Mouse (Mus musculus) hindbrain, embryonic 16.5 days (tissue): ENCODE data around the gene Smoc1. TPM values are rescaled to one million over a fixed set of nuclear protein-coding genes. Genes with fewer than 3 reads are reported as not detected.

Source experiments
- ATAC-seq: fragments of 200-750 bp; cut with Nextera tagmentation; 2 replicates; pipeline ENCODE4 v1.8.0; 2017; ENCODE audit warnings: moderate TSS enrichment, moderate library complexity
- H3K27ac ChIP-seq: fragments of 300-500 bp; sonication (generic); 2 replicates; pipeline ENCODE4 v1.5.1; 2014; ENCODE audit warnings: low read depth, mild to moderate bottlenecking, control low read depth, low read length, moderate library complexity
- H3K27me3 ChIP-seq: fragments of 300-500 bp; sonication (generic); replicated peaks from 2 replicates; pipeline ENCODE4 v1.6.1; 2014; ENCODE audit warnings: low read length; ENCODE audit not compliant: control insufficient read depth, insufficient read depth
- H3K36me3 ChIP-seq: fragments of 300-500 bp; sonication (generic); 2 replicates; pipeline ENCODE4 v1.6.1; 2014; ENCODE audit warnings: mild to moderate bottlenecking, low read length, moderate library complexity, mixed read lengths; ENCODE audit not compliant: control insufficient read depth, insufficient read depth
- H3K4me1 ChIP-seq: fragments of 300-500 bp; sonication (generic); 2 replicates; pipeline ENCODE4 v1.6.1; 2014; ENCODE audit warnings: low read depth, low read length; ENCODE audit not compliant: control insufficient read depth, insufficient read depth
- H3K4me2 ChIP-seq: fragments of 300-500 bp; sonication (generic); 2 replicates; pipeline ENCODE4 v1.6.1; 2014; ENCODE audit warnings: mild to moderate bottlenecking, low read length, control low read depth, moderate library complexity
- H3K4me3 ChIP-seq: fragments of 300-500 bp; sonication (generic); 2 replicates; pipeline ENCODE4 v1.5.1; 2014; ENCODE audit warnings: mild to moderate bottlenecking, low read length, control low read depth, moderate library complexity
- H3K9ac ChIP-seq: fragments of 300-500 bp; sonication (generic); 2 replicates; pipeline ENCODE4 v1.6.1; 2014; ENCODE audit warnings: low read depth, mild to moderate bottlenecking, control low read depth, low read length, moderate library complexity
- H3K9me3 ChIP-seq: fragments of 300-500 bp; sonication (generic); 2 replicates; pipeline ENCODE4 v1.6.1; 2014; ENCODE audit warnings: mild to moderate bottlenecking, low read length, moderate library complexity; ENCODE audit not compliant: control insufficient read depth
- WGBS: fragments of 180-500 bp; shearing (Covaris S2); extraction: QIAGEN DNeasy Blood & Tissue Kit; methylation state at CpG from one replicate; pipeline ENCODE4 v1.1.7; 2014; 5-methylcytosine and 5-hydroxymethylcytosine counted together
- polyA plus RNA-seq: library from polyadenylated mRNA; unstranded; fragments of >200 nt; fragmentation: Nextera tagmentation; extraction: Ambion mirVana; gene quantifications from 2 replicates; pipeline ENCODE4 v1.2.1, GENCODE M21; 2015

Smoc1 gene
- polyA plus RNA-seq, 1 experiment from 2014 or later: 34.3 TPM

DNA sequence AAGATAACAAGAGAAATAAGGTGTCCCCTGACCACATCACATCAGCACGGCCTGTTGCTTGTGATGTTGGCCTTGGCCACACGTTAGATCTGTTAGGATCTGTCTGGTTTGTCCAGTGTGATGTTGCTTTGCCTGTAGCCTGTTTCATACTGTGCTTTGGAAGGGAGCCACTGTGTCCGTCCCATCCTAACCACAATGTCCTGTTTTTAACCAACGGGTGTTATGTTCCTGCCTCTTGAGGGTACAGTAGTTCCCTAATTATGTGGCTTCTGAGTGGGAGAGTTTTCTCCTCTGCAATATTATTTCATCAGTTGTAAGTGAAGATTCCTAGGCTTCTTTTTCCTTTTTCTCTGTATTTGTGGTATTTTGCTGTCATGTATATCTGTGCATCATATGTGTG, 31.3 kb upstream of the Smoc1 start:
- peaks cover 7% of the 10 kb centered on the region for H3K4me1 ChIP-seq
- no peaks in the 10 kb centered on the region for H3K36me3 ChIP-seq
- no peak overlapping the region for H3K9ac ChIP-seq
- H3K27me3 ChIP-seq: peaks cover 3% of the 10 kb centered on the region; the same call in 1 of the 2 replicates
- H3K4me3 ChIP-seq: no peak overlapping the region
- no peak overlapping the region for H3K27ac ChIP-seq
- no peak overlapping the region for H3K4me2 ChIP-seq
- no peaks in the 10 kb centered on the region for H3K9me3 ChIP-seq
- no peak for ATAC-seq
- 90% methylated on average over 4 of the region's 4 CpGs for WGBS

DNA sequence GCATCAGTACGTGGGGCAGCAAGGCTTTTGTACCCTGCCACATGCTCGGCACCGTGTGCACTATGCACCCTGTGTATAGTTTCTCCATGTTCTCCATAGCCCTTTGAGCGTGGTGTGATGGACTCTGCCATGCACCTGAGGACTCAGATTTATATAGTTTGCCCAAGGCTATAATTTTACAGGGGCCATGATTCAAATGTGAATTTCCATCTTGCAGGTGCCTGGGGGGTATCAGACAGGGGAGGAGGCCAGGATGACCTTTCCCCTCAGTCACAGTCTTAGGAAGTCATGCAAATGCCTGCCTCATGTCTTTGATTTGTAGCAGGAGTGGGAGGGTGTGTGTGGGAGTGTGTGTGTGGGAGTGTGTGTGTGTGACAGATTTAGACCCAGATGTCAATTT, 29.0 kb upstream of the Smoc1 start:
- Histone ChIP-seq H3K36me3 (no peaks in the 10 kb centered on the region), H3K9ac (no peak overlapping the region)
- ATAC-seq: no peak

DNA sequence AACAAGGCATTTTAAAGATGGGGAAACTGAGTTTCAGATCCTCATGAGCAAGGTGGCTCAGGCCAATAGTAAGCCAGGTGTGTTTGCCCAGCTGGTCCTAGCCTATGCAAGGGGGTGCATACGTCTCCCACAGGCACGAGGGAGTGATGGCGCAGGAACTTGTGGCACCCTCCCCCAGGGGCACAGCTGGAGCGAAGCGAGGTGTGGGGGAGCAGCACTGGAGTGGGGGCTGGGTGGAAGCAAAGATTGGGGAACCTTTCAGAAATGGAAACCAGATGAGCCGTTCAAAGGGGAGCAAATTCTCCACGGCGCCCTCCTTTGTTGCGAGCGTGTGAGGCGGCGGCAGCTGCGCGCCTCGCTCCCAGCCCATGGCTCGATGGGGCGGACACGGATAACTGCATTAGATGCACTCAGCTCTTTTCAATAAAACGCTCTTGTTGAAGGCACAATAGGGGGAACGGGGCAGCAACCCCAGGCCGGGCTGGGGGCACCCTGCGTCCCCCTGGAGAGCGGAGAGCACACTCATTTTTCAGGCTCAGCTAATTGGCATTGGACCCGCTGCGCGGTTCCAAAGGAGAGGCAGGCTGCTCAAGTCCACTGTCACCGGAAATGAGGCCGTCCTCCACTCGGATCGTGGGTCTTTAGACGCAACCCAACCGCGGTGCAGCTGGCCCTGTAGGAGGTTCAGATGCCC, 27.9 kb upstream of the Smoc1 start:
- WGBS: 2% methylated on average over 33 of the region's 33 CpGs
- H3K4me2 ChIP-seq: peak overlapping the region; percentile 51
- peak overlapping the region; percentile 31; the same call in 1 of the 2 replicates for H3K9ac ChIP-seq
- no peak overlapping the region for H3K27ac ChIP-seq
- no peak for ATAC-seq
- H3K36me3 ChIP-seq: no peaks in the 10 kb centered on the region
- H3K4me3 ChIP-seq: peak overlapping the region; percentile 29
- H3K27me3 ChIP-seq: peaks cover 3% of the 10 kb centered on the region; the same call in 1 of the 2 replicates
- no peaks in the 10 kb centered on the region for H3K9me3 ChIP-seq
- H3K4me1 ChIP-seq: peaks cover 7% of the 10 kb centered on the region

More for the DNA sequence above, 29.0 kb upstream of the Smoc1 start:
- Histone ChIP-seq H3K27me3 (peaks cover 3% of the 10 kb centered on the region; the same call in 1 of the 2 replicates), H3K4me2 (no peak overlapping the region), H3K4me3 (no peak overlapping the region), H3K9me3 (no peaks in the 10 kb centered on the region), H3K4me1 (peaks cover 7% of the 10 kb centered on the region), H3K27ac (no peak overlapping the region)
- WGBS: 50% methylated on average over 4 of the region's 4 CpGs

DNA sequence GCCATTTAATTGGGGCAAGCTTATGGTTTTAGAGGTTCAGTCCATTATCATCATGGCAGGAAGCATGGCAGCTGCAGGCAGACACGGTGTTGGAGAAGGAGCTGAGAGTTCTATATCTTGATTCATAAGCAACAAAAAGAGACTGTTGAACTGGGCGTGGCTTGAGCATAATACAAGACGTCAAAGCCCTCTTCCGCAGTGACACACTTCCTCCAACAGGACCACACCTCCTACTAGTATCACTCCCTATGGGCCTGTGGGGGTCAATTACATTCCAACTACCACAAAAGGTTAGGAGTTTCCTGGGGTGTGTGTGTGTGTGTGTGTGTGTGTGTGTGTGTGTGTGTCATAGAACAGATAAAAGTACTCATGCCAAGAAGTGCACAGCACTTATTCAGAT, 25.7 kb upstream of the Smoc1 start:
- 65% methylated on average over 4 of the region's 4 CpGs for WGBS
- no peak for ATAC-seq
- H3K27ac ChIP-seq: no peak overlapping the region

DNA sequence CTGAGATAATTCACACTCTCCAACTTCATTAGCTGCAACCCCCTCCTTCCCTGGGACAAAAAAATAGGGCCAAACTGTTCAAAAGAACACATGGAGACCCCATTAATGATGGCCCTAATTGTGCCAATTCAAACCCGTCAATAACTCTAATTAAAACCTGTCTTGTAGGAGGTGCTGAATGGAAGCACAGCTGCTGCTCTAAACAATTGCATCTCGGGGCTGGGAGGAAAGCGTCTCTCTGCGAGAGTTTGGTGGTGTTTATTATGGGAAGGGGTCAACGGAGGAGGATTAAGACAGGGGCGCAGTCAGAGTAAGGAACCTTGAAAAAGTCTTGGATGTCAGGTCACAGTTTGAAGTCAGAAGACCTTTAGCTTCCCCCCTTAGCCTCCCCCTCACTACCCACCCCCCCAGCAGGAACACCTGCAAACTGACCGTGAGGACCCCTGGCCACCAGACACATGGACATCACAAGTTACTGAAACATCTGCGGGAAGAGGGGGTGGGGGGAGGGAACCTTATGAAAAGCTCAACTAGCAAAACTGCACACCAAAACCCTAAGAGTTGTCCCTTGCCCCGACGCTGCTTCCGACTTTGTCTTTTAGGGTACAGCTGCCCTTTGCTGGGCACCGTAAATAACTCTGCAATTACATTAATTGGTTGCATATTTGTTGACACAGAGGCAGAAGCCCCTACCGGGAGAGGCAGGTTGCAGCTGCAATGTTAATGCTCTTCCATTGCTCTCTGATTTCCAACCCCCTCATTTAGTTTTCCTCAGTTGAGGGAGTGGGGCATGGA, 23.6 kb upstream of the Smoc1 start:
- Histone ChIP-seq H3K4me3 (no peak overlapping the region), H3K4me1 (peaks cover 7% of the 10 kb centered on the region), H3K27me3 (no peaks in the 10 kb centered on the region; the same call in 1 of the 2 replicates), H3K9ac (no peak overlapping the region), H3K27ac (no peak overlapping the region), H3K36me3 (no peaks in the 10 kb centered on the region), H3K4me2 (no peak overlapping the region), H3K9me3 (no peaks in the 10 kb centered on the region)
- WGBS: 19% methylated on average over 13 of the region's 13 CpGs
- no peak for ATAC-seq

More for the DNA sequence above, 25.7 kb upstream of the Smoc1 start:
- Histone ChIP-seq H3K4me1 (peaks cover 7% of the 10 kb centered on the region), H3K9ac (no peak overlapping the region), H3K36me3 (no peaks in the 10 kb centered on the region), H3K4me3 (no peak overlapping the region), H3K27me3 (peaks cover 3% of the 10 kb centered on the region; the same call in 1 of the 2 replicates), H3K9me3 (no peaks in the 10 kb centered on the region), H3K4me2 (no peak overlapping the region)

DNA sequence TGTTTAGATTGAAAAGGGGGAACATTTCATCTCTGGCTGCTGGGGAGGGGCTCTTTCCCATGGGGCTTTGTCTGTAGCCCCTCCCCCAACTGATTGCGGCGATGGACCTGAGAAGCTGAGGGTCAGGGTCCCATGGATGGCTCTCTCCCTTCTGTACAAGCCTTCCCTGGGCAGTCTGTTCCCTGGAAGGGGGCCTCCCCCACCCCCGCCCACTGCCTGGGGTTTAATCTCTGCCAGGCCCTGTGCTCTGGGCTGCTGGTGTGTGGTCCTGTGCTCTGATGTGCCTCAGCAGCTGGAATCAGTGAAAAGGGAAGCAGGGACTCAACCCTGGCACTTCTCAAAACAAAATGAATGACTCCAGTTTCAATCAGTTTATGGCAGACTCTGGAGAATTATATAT, 16.8 kb upstream of the Smoc1 start:
- Histone ChIP-seq H3K36me3 (no peaks in the 10 kb centered on the region), H3K9ac (0 out of 2 replicates have a peak overlapping the region, but pooled peaks have one; percentile 8), H3K4me1 (no peaks in the 10 kb centered on the region), H3K9me3 (no peaks in the 10 kb centered on the region), H3K4me2 (no peak overlapping the region), H3K4me3 (no peak overlapping the region), H3K27me3 (no peaks in the 10 kb centered on the region; the same call in 1 of the 2 replicates), H3K27ac (no peak overlapping the region)
- no peak for ATAC-seq
- WGBS: 10% methylated on average over 3 of the region's 3 CpGs

DNA sequence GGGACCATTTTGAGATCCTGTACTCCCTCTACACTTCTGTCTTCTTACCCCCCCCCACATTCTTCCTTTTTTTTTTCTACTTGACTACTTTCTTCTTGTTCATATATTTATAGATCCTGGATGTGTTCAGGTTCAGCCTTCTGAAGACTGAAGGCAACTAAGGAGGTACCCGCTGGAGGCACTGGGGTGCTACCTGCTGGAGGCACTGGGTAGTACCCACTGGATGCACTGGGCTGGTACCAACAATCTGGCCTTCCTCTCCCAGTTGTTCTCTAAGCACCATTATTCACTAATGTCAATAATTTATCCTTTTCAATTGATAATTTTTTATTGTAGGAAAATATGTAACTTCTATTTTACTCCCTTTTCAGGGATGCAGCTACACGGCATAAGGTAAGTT, 14.6 kb upstream of the Smoc1 start:
- Histone ChIP-seq H3K27me3 (no peaks in the 10 kb centered on the region; the same call in 1 of the 2 replicates), H3K9ac (no peak overlapping the region), H3K4me1 (no peaks in the 10 kb centered on the region), H3K4me2 (no peak overlapping the region), H3K27ac (no peak overlapping the region), H3K36me3 (no peaks in the 10 kb centered on the region), H3K4me3 (no peak overlapping the region), H3K9me3 (no peaks in the 10 kb centered on the region)
- ATAC-seq: no peak
- WGBS: 91% methylated on average over 2 of the region's 2 CpGs

DNA sequence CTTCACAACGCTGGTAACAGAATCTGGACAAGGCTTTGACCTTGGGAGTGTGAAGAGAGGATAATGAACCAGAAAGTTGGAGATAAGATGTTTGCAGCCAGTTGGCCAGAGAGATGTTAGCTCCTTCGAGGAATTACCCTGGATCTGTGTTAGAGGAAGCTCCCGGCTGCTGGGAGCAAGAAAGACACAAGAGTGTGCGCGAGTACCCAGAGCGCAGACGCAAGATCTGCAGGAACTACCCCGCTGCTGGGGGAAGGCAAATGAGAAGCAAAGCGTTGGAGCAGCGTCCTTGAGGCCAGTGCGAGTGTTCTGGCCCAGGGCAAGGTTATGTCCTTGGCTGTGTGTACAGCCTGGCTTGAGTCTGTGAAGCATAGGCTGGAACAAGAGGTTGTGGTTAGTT, 13.1 kb upstream of the Smoc1 start:
- Histone ChIP-seq H3K4me2 (no peak overlapping the region), H3K9ac (no peak overlapping the region), H3K27ac (no peak overlapping the region), H3K36me3 (no peaks in the 10 kb centered on the region), H3K4me3 (no peak overlapping the region), H3K4me1 (no peaks in the 10 kb centered on the region), H3K27me3 (no peaks in the 10 kb centered on the region; the same call in 1 of the 2 replicates), H3K9me3 (no peaks in the 10 kb centered on the region)
- no peak for ATAC-seq
- 82% methylated on average over 11 of the region's 11 CpGs for WGBS

DNA sequence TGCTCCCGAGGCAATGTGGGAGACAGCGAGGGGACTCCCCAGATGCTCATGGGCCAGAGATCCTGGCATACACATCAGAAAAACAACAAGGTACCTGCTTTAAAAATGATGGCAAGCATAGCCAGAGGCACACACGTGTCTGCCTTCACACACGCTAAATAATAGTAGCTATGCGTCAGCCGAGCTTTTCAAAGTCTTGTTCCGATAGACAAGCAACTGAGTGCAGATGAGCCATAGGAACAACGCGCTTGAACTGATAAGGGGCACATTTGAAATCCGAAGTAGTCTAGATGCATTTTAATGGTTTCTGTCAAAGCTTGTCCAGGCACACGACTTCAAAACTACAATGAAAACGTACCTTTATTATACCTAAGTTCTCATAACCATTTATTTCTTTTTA, 9.0 kb upstream of the Smoc1 start:
- no peak overlapping the region for H3K4me3 ChIP-seq
- no peaks in the 10 kb centered on the region for H3K9me3 ChIP-seq
- H3K4me1 ChIP-seq: no peaks in the 10 kb centered on the region
- ATAC-seq: no peak
- no peak overlapping the region for H3K9ac ChIP-seq
- H3K27ac ChIP-seq: no peak overlapping the region
- H3K4me2 ChIP-seq: no peak overlapping the region
- H3K27me3 ChIP-seq: no peaks in the 10 kb centered on the region
- no peaks in the 10 kb centered on the region for H3K36me3 ChIP-seq
- 83% methylated on average over 12 of the region's 12 CpGs for WGBS
